Mouse (Mus musculus) thymus, postnatal 4 days (tissue): ENCODE measurements around the gene Rassf8.
A peak's percentile ranks its signal among the peaks of the same experiment; 100 is the strongest.

Source experiments
- DNase-seq: peaks from one replicate; pipeline ENCODE4 v3.0.0; 2021

Rassf8 gene

GRCm38 (mm10) chr6:145746132-145746849, at the start of gene Rassf8:
Gene Rassf8 (plus strand): TSS chr6:145746748.
- DNase-seq: peak; percentile 85

DNA sequence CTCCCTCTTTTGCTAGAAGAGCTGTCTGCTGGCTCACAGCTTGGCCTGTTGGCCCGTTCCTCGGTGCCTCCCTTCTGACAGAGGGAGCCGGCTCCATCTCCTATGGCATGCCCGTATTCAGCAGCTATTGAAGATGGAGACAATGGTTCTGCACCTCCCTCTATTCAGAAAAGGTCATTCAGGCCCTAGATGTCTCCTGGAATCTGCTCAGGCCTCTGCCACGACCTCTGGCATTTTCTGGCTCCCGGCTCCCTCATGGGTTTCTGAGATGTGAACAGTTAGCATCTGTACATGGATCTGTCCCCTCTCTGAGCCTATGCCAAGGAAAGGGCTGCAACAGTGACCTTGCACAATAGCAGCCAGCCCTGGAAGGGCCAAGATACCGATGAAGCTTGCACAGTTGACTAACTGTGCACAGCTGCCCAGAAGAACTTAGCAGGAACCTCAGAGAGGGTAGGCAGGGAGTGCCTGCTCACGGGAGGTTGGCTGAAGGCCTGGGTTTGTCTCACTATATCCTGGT, 45.5 kb upstream of the Rassf8 start:
- no peak for DNase-seq

GRCm38 (mm10) chr6:145703667-145704066, 42.9 kb upstream of the Rassf8 start:
- no peak for DNase-seq

DNA sequence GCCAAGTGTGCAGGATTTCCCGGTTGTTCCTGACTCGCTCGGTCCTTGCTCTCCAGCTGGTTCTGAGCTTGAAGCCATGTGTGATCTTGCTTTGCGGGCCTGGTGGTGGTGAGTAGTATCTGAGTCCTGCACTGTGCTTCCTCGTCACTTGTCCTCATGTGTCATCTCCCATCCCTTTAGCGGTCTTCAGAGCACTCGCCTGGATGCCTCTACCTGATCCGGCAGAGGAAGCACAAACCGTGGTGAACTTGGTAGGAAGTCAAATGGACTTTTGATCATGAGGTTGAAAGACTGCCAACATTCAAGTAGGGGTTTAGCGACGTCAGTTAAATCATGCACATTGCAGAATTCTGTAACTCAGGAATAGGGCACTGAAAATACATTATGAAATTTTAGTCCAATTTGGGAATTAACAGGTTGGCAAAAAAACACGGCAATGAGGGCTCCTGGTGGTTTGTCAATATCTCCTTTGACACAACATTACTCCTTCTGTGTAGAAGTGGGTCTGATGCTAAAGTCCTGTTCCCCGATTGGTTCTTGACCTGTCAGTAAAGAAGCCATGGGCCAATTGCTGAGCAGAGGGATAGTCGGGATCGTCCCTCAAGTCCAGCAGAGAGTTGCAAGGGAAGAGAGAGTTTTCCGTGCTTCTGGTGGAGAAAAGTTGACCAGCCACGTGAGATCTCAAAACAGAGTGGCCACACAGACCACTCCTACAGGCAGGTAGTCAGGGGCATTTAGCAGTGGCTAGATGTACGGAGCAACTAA, 36.4 kb upstream of the Rassf8 start:
- DNase-seq: no peak

DNA sequence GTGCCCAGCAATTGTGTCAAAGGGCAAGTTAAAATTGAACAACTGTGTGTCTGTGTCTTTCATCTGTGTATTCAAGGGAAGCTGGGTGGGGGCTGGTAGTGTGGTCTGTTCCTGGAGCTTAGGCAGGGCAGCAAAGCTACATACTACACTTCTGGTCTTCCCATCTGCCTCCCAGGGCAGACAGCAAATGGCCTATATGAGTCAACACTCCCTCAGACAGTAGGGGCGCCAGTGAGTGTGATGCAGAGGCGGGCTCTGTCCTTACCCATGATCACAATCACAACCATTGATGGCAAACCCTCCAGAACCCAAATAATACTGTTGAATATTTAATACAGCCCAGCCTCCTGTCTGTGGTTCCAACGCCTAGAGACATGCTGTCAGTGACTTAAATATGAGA, 35.8 kb upstream of the Rassf8 start:
- no peak for DNase-seq

- no peak for DNase-seq
These were observed 35.2 kb upstream of the Rassf8 start for GRCm38 (mm10) chr6:145711320-145711719.

- no peak for DNase-seq
These were observed 33.1 kb upstream of the Rassf8 start for GRCm38 (mm10) chr6:145713241-145714114.

DNA sequence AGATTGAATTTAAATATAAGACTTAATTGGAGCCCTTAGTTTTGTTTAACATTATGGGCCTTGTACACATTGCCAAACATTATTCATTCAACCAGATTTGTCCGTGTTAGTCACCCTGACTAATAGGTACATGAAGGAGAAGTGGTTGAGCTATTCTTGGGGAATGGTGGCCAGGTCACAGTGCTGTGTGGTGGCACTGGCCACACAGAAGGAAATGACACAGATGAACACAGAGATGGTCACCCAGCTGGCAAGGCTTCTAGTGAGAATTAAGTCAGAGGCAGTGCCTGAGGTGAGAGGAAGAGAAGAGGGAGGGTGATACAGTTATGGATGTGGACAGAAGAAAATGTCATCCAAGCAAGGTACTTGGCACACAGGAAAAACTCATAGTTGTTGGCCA, 32.4 kb upstream of the Rassf8 start:
- no peak for DNase-seq

GRCm38 (mm10) chr6:145722596-145722995, 24.0 kb upstream of the Rassf8 start:
- no peak for DNase-seq

GRCm38 (mm10) chr6:145723131-145723863, 23.3 kb upstream of the Rassf8 start:
- no peak for DNase-seq

- DNase-seq: no peak
These were observed 20.7 kb upstream of the Rassf8 start for GRCm38 (mm10) chr6:145725849-145726248.

GRCm38 (mm10) chr6:145726986-145727385, 19.6 kb upstream of the Rassf8 start:
- no peak for DNase-seq

DNA sequence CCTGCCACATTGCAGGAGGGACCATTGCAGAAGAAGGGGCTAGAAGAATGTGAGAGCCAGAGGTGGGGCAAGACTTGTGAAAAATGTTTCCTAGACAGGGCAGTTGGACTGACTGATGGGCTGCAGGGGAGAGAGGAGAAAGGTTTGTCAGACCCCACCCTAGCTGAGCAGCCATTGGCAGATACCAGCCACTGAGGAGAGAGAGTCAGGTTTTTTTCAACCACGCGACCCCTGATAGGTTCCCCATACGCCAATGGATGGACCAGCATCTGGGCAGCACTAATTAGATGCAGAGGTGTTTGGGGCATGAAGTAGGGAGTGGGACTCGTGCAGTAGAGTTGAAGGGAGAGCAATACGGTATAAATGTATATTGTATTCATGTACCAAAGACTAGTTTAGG, 13.7 kb upstream of the Rassf8 start:
- DNase-seq: no peak

GRCm38 (mm10) chr6:145733276-145733675, 13.3 kb upstream of the Rassf8 start:
- no peak for DNase-seq

- no peak for DNase-seq
These were observed 12.6 kb upstream of the Rassf8 start for GRCm38 (mm10) chr6:145733911-145734310.

DNA sequence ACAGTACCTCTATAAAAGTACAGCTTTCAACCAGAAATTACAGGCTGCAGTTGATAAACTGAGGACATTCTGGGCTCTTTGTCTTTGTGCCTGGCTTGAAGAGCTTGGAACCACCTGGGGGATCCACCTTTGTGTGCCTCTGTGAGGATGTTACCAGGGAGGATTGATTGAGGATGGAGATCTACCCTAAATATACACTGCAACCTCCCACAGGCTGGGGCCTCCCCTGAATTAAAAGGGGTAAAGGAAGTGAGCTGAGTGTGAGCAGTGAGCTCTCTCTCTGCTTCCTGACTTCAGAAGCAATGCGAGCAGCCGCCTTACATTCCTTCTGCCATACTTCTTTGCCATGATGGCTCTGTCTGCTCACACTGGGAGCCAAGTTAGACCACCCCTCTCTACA, 10.4 kb upstream of the Rassf8 start:
- DNase-seq: peak; percentile 28

GRCm38 (mm10) chr6:145739231-145739630, 7.3 kb upstream of the Rassf8 start:
- DNase-seq: no peak

DNA sequence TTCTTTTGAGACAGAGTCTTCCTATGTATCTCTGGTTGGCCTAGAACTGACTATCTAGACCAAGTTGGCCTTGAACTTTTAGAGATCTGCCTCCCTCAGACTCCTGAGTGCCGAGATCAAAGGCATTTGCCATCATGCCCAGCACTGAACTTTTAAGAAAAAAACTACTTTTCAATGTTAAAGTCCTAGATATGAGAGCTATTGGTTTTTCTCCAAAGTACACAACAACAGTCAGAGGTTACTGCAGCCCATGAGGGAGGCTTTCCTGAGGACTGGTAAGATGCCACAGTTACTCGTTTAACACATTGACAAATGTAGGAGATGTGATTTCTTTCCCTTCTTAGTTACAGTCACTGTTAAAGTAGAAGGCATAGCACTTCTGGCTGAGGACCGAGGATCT, 6.5 kb upstream of the Rassf8 start:
- DNase-seq: no peak

- DNase-seq: no peak
These were observed 1.3 kb upstream of the Rassf8 start for GRCm38 (mm10) chr6:145745291-145745690.

GRCm38 (mm10) chr6:145746921-145747670, 548 bp downstream of the Rassf8 start:
- peak; percentile 55 for DNase-seq
